Mouse (Mus musculus) thymus, adult 2 months (tissue): ENCODE results near the gene Gm20683. TPM values are rescaled to one million over a fixed set of nuclear protein-coding genes. Genes with fewer than 3 reads are reported as not detected.

Experiments used
- DNase-seq: peaks from one replicate; pipeline ENCODE4 v3.0.0; 2021
- H3K27ac ChIP-seq: fragments of 200-500 bp; 2 replicates; pipeline ENCODE4 v1.5.1; 2012; ENCODE audit warnings: low read length, control low read depth; ENCODE audit not compliant: control insufficient read depth, insufficient read depth
- H3K27me3 ChIP-seq: fragments of 200-500 bp; 2 replicates; pipeline ENCODE4 v1.6.1; 2012; ENCODE audit warnings: mild to moderate bottlenecking, low read length, moderate library complexity, mixed read lengths; ENCODE audit not compliant: control insufficient read depth, insufficient read depth
- H3K36me3 ChIP-seq: fragments of 200-500 bp; 2 replicates; pipeline ENCODE4 v1.6.1; 2012; ENCODE audit warnings: mild to moderate bottlenecking, low read length, moderate library complexity; ENCODE audit not compliant: control insufficient read depth, insufficient read depth
- H3K4me1 ChIP-seq: fragments of 200-500 bp; replicated peaks from 2 replicates; pipeline ENCODE4 v1.6.1; 2012; ENCODE audit warnings: low read length; ENCODE audit not compliant: control insufficient read depth, insufficient read depth
- H3K4me3 ChIP-seq: fragments of 200-500 bp; 2 replicates; pipeline ENCODE4 v1.5.1; 2012; ENCODE audit warnings: mild to moderate bottlenecking, low read length, control low read depth, moderate library complexity; ENCODE audit not compliant: control insufficient read depth, insufficient read depth
- CTCF ChIP-seq: fragments of 200-500 bp; IDR thresholded peaks from 2 replicates; pipeline ENCODE4 v1.5.1; 2012; ENCODE audit warnings: mild to moderate bottlenecking, control low read depth, low read length, moderate library complexity, borderline replicate concordance; ENCODE audit not compliant: control insufficient read depth, poor library complexity, insufficient read depth; ENCODE audit errors: extremely low read depth
- POLR2A ChIP-seq: fragments of 200-500 bp; IDR thresholded peaks from 2 replicates; pipeline ENCODE4 v1.6.1; 2012; ENCODE audit warnings: mild to moderate bottlenecking, low read length, control low read depth, moderate library complexity; ENCODE audit not compliant: control insufficient read depth, poor library complexity, insufficient read depth; ENCODE audit errors: extremely low read depth
- WGBS: fragments of 180-500 bp; shearing (Covaris S2); methylation state at CpG from one replicate; pipeline ENCODE4 v1.1.7; 2018; 5-methylcytosine and 5-hydroxymethylcytosine counted together
- polyA plus RNA-seq: library from polyadenylated mRNA; depleted of rRNA; stranded (reverse); fragments of >200 nt; gene quantifications from 2 replicates; pipeline ENCODE4 v1.2.3, GENCODE M21; 2012

Gm20683 gene
- polyA plus RNA-seq, 1 experiment: 126 TPM

GRCm38 (mm10) chr17:25837076-25837410, 4.5 kb downstream of the Gm20683 start, which contains the start of gene Rhbdl1:
Gene Rhbdl1 (minus strand): TSS chr17:25837295.
- Histone ChIP-seq H3K36me3 (peaks cover 36% of the 10 kb centered on the region), H3K4me3 (peak within 1 kb of the TSS; percentile 14), H3K27ac (no peak within 1 kb of the TSS), H3K4me1 (peaks cover 34% of the 10 kb centered on the region), H3K27me3 (no peaks in the 10 kb centered on the region)
- TF ChIP-seq CTCF (peak; percentile 18; the same call in 1 of the 2 replicates), POLR2A (no peak)
- 8% methylated on average over 29 of the region's 29 CpGs for WGBS
- DNase-seq: no peak

- no peak overlapping the region for H3K27ac ChIP-seq
- peak overlapping the region; percentile 14 for H3K4me3 ChIP-seq
- no peak for TF ChIP-seq CTCF
- TF ChIP-seq POLR2A: no peak
- peaks cover 39% of the 10 kb centered on the region for H3K4me1 ChIP-seq
- H3K27me3 ChIP-seq: no peaks in the 10 kb centered on the region
- peaks cover 32% of the 10 kb centered on the region for H3K36me3 ChIP-seq
- WGBS: 30% methylated on average over 23 of the region's 23 CpGs
- DNase-seq: no peak
These were observed 5.0 kb downstream of the Gm20683 start for GRCm38 (mm10) chr17:25836397-25837075.

GRCm38 (mm10) chr17:25835816-25836215, 5.7 kb downstream of the Gm20683 start:
- no peak overlapping the region for H3K4me3 ChIP-seq
- 96% methylated on average over 16 of the region's 16 CpGs for WGBS
- H3K4me1 ChIP-seq: peaks cover 43% of the 10 kb centered on the region
- no peak overlapping the region for H3K27ac ChIP-seq
- H3K27me3 ChIP-seq: no peaks in the 10 kb centered on the region
- no peak for DNase-seq
- peaks cover 26% of the 10 kb centered on the region for H3K36me3 ChIP-seq
- no peak for TF ChIP-seq CTCF
- TF ChIP-seq POLR2A: no peak

- DNase-seq: no peak
- Histone ChIP-seq H3K27me3 (no peaks in the 10 kb centered on the region), H3K4me3 (no peak overlapping the region), H3K4me1 (peaks cover 43% of the 10 kb centered on the region), H3K36me3 (peaks cover 25% of the 10 kb centered on the region), H3K27ac (no peak overlapping the region)
- 97% methylated on average over 7 of the region's 7 CpGs for WGBS
- no peak for TF ChIP-seq POLR2A
- no peak for TF ChIP-seq CTCF
These were observed 6.3 kb downstream of the Gm20683 start for GRCm38 (mm10) chr17:25835301-25835700.

- Histone ChIP-seq H3K27ac (no peak overlapping the region), H3K36me3 (peaks cover 19% of the 10 kb centered on the region), H3K27me3 (no peaks in the 10 kb centered on the region), H3K4me3 (no peak overlapping the region), H3K4me1 (peaks cover 44% of the 10 kb centered on the region)
- TF ChIP-seq CTCF (no peak), POLR2A (no peak)
- 95% methylated on average over 12 of the region's 12 CpGs for WGBS
- no peak for DNase-seq
These were observed 6.9 kb downstream of the Gm20683 start for GRCm38 (mm10) chr17:25834595-25835222.

GRCm38 (mm10) chr17:25833961-25834594, 7.5 kb downstream of the Gm20683 start:
- peaks cover 13% of the 10 kb centered on the region for H3K36me3 ChIP-seq
- DNase-seq: no peak
- H3K27me3 ChIP-seq: no peaks in the 10 kb centered on the region
- peak overlapping the region; percentile 93 for H3K4me3 ChIP-seq
- H3K27ac ChIP-seq: no peak overlapping the region
- WGBS: 59% methylated on average over 6 of the region's 6 CpGs
- H3K4me1 ChIP-seq: peaks cover 51% of the 10 kb centered on the region
- TF ChIP-seq POLR2A: no peak
- no peak for TF ChIP-seq CTCF
